Mouse (Mus musculus): Measurements from ENCODE around the gene Gm15080. TPM values are rescaled to one million over a fixed set of nuclear protein-coding genes. Genes with fewer than 3 reads are reported as not detected.
"Not testable (repeated sequence)": the region's sequence is repeated elsewhere in the genome, so short reads cannot be mapped to it uniquely, and the experiment has no call there.

The Gm15080 gene
- not detected in 2 replicates for polyA plus RNA-seq (2016; fragmentation: Nextera tagmentation; extraction: Ambion mirVana)

- not testable (repeated sequence) for H3K4me3 ChIP-seq (replicated peaks); H3K9ac ChIP-seq; H3K9me3 ChIP-seq; H3K36me3 ChIP-seq (replicated peaks); H3K27ac ChIP-seq; H3K27me3 ChIP-seq; ATAC-seq (ENCODE audit: low FRiP score); H3K4me1 ChIP-seq; H3K4me2 ChIP-seq
- WGBS: no CpG with 5 or more reads among the region's 5 CpGs
Measured at GRCm38 (mm10) chrX:147992693-147993092, at the start of gene Gm15080. Gene Gm15080 (plus strand): TSS chrX:147992993.

Other genes with a start within 250 kb of the Gm15080 start
- gene Gm15128, start 227.0 kb upstream of the Gm15080 start, polyA plus RNA-seq (2016; fragmentation: Nextera tagmentation; extraction: Ambion mirVana): not detected in 2 replicates
- not detected in 2 replicates for gene Gm15107, start 187.7 kb downstream of the Gm15080 start, polyA plus RNA-seq (2016; fragmentation: Nextera tagmentation; extraction: Ambion mirVana)